Mouse (Mus musculus) left cerebral cortex, postnatal 14 days (tissue): ENCODE measurements around the gene Zbed3. TPM values are rescaled to one million over a fixed set of nuclear protein-coding genes. Genes with fewer than 3 reads are reported as not detected.

Experiments used
- DNase-seq, 2 experiments: peaks; one replicate each; pipeline ENCODE4 v3.0.0; 2021 to 2022; ENCODE audit warnings: low spot score in 2 of 2, mixed read lengths in 1 of 2
- intact Hi-C: fragments of 180-260 bp; cut with DNase I; formaldehyde crosslinking; loops from one replicate; pipeline ENCODE4 v1.15.1; 2025
- long read RNA-seq, 2 experiments: library from polyadenylated mRNA; stranded (forward); transcript quantifications; one replicate each; pipeline ENCODE4 v2.0.0; 2021
- total RNA-seq, 2 experiments: library from RNA; stranded (reverse); gene quantifications; 2 replicates each; pipeline ENCODE4 v1.2.3; 2021

Zbed3 gene
- total RNA-seq = 10 to 100 TPM; 16.7 to 17.3 TPM
- long read RNA-seq, experiment 1, transcript Zbed3-201 (2 exons, 1,894 nt) = major isoform, 19 of 20 reads
- long read RNA-seq, experiment 1, partial matches to known transcripts = 0 of 20 reads
- long read RNA-seq, experiment 1, other reads (novel, unspliced or antisense) = 1 of 20 reads
- long read RNA-seq, experiment 2, transcript Zbed3-201 (2 exons, 1,894 nt) = major isoform, 21 of 22 reads
- long read RNA-seq, experiment 2, partial matches to known transcripts = 0 of 22 reads
- long read RNA-seq, experiment 2, other reads (novel, unspliced or antisense) = 1 of 22 reads

DNA sequence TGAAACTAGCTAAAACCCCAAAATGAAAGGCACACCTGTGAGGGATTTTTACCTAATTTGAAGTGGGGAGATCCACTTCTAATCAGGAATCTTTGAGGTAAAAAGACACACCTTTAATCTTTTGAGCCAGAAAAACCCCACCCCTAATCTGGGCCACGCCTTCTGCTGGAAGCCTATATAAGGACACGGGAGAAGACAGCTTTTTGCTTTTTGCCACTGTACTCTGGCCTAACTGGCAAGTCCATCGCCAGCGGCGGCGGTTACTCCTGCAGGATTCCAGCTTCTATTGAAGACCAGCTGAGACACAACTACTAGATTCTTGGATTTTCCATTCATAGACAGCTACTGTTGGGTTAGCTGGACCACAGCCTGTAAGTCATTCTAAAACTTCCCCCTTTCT lies at the start of gene Zbed3:
Zbed3 (plus strand) TSS at position 213 of the 400 bp plus-strand sequence.
- intact Hi-C loops = no loop called here

GRCm38 (mm10) chr13:95278426-95279025 lies 44.9 kb upstream of the Zbed3 start:
- intact Hi-C loops = no loop called here

More for the DNA sequence above, at the start of gene Zbed3:
- no peak for DNase-seq

GRCm38 (mm10) chr13:95281740-95282673 lies 41.4 kb upstream of the Zbed3 start:
- no peak for DNase-seq
- intact Hi-C loops = no loop called here

More at GRCm38 (mm10) chr13:95278426-95279025, 44.9 kb upstream of the Zbed3 start:
- DNase-seq = no peak

DNA sequence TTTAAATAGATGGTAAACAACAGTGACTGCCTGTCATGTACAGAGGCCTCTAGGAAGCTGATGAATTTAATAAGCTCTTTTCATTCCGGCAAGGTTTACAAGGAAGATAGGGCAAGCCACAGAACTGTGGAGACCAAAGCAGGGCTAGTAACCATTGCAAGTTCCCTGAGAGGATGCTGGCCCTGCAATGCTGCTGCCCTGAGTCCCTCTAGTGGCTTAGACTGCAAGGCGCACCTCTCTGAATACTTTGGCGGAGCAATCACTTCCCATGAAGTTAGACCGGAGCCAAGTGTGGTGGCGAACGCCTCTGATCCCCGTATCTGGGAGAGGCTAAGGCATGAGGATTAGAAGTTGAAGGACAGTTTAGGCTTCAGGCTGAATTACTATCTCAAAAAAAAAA lies 36.4 kb upstream of the Zbed3 start:
- intact Hi-C loops = loop anchor here (5.0 kb wide), 1 partner anchor 270 kb away; no protein-coding TSS in a partner anchor
- peak; percentile 83 to 85 for DNase-seq

- DNase-seq = no peak
- intact Hi-C loops = loop anchor here (5.0 kb wide), 1 partner anchor 271 kb away; no protein-coding TSS in a partner anchor
These were observed 35.4 kb upstream of the Zbed3 start for GRCm38 (mm10) chr13:95288027-95288426.

DNA sequence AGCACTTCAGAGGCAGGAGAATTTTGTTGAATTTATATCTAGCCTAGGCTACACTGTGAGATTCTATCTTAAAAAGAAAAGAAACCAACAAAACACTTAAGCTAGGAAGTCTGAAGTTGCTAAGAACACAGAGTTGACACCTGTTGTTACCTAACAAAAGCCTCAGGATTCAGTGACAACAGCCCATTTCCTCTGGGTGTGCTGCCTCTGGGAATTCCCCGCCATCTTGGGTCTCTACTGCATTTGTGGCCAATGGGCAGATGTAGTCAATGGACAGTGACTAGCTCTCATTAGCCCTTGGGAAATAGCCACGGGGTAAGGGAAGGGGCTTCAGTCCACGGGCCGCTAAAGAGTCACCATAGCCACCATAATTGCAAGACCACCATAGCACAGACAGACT lies 31.4 kb upstream of the Zbed3 start:
- DNase-seq = no peak
- intact Hi-C loops = no loop called here

DNA sequence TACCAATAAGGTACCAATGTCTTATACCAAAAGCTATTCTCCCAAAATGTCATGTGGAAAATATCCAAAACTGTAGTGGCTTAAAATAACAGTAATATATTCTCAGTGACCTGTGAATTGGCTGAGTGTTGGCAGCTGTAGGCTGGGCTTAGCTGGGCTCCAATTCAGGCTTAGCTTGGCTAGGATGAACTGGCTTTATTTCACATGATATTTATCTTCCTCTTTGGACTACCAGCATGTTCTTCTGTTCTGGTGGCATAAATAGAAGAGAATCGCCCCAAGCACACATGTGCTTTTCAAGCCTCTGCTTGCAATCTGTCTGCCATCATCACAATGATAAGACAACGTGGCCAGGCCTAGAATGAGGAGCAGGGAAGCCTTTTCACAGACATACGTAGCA lies 23.5 kb upstream of the Zbed3 start:
- intact Hi-C loops = no loop called here
- DNase-seq = no peak

GRCm38 (mm10) chr13:95306596-95306995 lies 16.8 kb upstream of the Zbed3 start:
- DNase-seq = no peak
- intact Hi-C loops = no loop called here

DNA sequence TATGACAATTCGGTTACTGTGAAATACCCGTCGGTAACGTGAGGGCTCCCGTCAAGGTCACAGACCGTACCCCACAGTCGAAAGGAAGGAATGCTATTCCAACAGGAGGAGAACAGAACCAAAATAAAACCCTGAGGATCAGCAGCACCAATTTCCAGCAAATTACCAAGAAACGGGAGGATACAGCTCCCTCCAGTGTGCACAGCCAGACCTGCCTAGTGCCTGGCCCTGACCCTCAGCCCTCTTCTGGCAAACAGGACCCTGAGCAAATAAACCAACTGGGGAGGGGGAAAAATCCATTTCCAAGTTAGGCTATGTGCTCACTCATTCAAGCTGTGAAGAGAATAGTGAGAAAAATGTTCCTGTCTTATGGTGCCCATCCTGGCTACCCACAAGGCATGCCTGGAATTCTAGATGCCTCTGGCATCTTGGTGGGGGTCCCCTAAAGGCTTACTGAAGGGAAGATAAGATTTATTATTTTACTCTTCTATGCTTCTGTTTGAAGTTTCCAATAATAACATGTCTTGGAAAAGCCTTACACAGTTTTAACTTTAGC lies 16.2 kb upstream of the Zbed3 start:
- no peak for DNase-seq

GRCm38 (mm10) chr13:95312016-95312415 lies 11.4 kb upstream of the Zbed3 start:
- intact Hi-C loops = no loop called here
- DNase-seq = peak; percentile 31 to 64

More for the DNA sequence above, 16.2 kb upstream of the Zbed3 start:
- intact Hi-C loops = no loop called here

- intact Hi-C loops = no loop called here
- DNase-seq = no peak
These were observed 4.3 kb upstream of the Zbed3 start for GRCm38 (mm10) chr13:95319153-95319552.

DNA sequence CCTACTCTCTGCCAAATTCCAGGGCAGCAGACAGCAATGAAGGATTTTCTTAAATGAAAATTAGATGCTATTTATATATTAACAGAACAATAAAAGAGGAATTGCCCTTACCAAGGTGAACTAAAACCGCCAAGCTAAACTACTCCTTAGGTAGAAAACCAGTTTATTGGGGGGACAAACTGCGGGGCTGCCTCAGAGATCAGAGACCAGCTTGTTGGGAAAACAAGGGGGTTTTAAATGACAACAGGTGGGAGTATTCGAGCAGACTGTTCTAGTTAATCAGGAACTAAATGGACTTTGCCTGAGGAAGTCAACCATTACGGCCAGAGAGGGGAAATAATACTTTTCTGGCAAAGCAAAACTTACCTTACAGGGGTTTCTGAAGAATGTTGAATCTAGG lies 3.0 kb upstream of the Zbed3 start:
- DNase-seq = no peak
- intact Hi-C loops = no loop called here

DNA sequence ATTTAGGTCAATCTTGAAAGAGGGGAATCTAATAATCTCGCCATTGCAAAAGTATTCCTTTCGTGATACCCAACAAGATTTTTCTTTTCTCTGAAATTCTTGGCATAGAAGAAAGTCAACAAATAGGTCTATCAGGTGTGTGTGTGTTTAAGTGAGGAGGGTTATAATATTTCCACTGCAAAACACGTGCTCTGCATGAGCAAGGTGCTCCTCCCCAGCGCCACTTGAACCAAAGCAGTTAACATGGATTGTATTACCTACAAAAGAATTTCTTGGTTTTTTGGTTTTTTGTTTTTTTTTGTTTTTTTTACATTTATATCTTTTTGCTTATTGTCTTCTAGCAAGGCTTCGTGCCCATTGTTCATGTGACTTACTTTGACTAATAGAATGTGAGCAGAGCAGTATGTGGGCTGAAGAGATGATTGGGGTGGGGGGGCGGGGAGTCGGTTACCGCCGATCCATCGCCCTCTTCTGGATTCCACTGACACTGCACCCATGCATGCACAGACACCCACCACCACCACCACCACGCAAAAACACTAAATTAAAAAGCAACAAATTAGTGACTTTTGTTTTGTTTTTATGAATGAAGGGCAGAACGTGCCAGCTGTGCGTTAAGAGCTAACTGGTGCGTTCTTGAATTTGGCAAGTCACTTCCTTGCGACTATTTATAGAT lies 676 bp downstream of the Zbed3 start:
- peak; percentile 75 to 76 for DNase-seq
- intact Hi-C loops = loop anchor here (2.0 kb wide), 1 partner anchor 23 kb away; no protein-coding TSS in a partner anchor

DNA sequence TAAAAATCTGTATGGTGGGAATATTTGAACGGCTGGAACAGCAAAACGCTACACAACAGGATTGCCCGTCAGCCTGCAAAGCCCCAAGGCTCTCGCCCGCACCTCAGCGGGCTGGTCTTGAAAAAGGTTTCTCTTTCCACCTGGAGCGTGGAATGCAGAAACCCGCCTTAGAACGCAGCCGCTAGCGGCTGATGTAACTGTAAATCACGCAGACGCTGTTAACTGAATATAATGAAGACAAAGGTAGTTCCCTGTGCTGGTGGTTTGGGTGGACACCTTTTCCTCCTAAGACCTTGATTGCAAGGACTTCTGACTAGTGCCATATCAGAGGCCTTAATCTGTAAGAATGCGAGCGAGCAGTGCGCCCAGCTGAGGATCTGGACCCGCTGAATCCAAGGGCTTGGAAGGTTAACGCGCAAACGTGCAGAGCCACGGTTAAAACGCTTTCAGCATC lies 1.2 kb downstream of the Zbed3 start:
- intact Hi-C loops = loop anchor here (2.0 kb wide), 1 partner anchor 22 kb away; no protein-coding TSS in a partner anchor
- peak; percentile 42 to 44 for DNase-seq

- intact Hi-C loops = loop anchor here (2.0 kb wide), 1 partner anchor 22 kb away; no protein-coding TSS in a partner anchor
- peak; percentile 73 to 79 for DNase-seq
These were observed 1.9 kb downstream of the Zbed3 start for GRCm38 (mm10) chr13:95325080-95325906.

DNA sequence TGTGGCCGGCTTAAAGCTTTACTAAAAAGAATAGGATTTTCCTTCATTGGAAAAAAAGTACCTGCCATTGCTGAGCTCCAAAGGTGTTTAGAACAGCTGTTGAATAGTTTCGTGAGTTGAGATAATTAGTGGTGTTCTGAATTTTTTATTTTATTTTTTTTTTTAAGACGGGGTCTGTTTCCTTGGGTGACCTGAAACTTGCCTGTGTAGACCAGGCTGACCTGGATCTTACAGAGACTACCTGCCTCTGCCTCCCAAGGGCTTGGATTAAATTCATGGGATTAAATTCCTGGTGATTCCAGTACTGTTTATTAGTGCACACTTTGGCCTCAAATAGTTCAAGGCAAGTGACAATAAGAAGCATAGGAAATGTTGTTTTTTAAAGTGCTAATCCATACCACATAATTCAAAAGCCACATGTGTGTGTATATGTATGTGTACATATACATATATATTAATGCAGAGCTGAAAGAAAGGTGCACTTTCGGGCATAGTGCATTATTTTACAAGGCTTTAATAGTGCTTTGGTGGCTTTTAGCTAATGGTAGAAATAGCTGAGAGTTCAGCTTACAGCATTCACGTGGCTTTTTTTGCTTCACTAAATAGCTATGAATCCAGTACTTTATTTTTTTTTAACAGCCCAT lies 2.6 kb downstream of the Zbed3 start:
- DNase-seq = no peak
- intact Hi-C loops = loop anchor here (2.0 kb wide), 1 partner anchor 21 kb away; no protein-coding TSS in a partner anchor

DNA sequence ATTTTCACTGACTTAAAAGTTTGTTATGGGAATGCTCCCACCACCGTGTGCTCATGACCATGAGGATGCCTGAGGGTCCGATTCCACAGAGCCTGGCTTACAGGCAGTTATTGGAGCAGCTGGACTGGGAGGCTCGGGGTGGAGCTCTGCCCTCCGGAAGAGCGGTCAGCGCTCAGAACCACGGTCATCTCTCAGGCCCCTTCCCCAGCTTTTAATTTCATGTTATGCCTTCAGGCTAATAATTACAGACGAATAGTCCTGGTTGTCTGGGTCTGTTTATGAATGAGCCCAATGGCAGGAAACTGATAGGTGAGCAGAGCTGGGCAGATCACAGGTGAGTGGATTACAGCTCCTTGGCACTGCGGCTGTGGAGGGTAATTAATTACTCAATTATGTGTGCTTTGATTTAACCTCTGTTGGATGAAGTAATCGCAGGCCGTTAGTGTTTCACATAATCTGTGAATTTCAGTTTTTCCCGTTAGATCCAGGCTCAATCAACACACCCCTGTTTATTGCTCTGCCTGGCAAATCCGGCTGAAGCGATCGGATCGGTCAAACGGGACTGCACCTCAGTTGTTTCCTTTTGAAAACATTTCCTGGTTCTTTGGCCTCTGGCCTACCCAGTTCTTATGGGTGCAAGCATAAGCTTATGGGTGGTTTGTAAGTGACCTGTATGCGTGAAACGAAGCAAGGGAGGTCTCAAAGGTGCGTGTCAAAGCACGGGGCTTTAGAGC lies 3.4 kb downstream of the Zbed3 start:
- no peak for DNase-seq
- intact Hi-C loops = no loop called here
